25 mouse cellular contexts compared by ENCODE assay signal in the genomic region with DNA sequence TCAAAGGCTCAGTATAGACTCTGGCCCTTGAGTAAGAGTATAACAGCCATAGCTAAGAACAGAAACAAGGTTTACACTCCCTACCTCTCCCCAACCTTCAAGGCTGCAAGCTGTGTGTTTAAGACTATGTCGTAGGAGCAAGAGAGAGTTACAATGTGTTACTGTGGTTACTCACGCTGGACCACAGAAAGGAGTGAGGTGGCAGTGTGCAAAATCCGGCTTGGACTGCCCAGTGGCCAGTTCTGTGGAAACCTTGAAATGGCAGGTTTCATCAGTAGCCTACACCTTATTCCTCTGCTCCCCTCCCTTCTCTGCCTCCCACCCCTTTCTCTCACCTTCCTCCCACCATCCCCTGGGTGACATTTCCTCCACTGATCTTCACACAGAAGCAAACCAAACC.
"Had no signal": no experiment of that assay in that cellular context is flagged by ENCODE, and none has a peak within 500 bp of the region (broad histone marks: within the 10 kb centered on the region; RNA-seq: fewer than 3 reads in every experiment).

No protein-coding gene starts in this region.

- ATAC-seq: hindbrain, postnatal 0 days; intestine, embryonic 15.5 days; intestine, postnatal 0 days had no signal

- H3K27me3 ChIP-seq: heart, embryonic 13.5 days; heart, embryonic 15.5 days; hindbrain, embryonic 13.5 days; hindbrain, embryonic 15.5 days; intestine, embryonic 15.5 days; limb, embryonic 12.5 days; liver, embryonic 13.5 days had no signal

- H3K36me3 ChIP-seq: heart, embryonic 13.5 days; heart, embryonic 15.5 days; hindbrain, embryonic 13.5 days; hindbrain, embryonic 15.5 days; intestine, embryonic 15.5 days; limb, embryonic 10.5 days; limb, embryonic 12.5 days; liver, embryonic 13.5 days had no signal

- H3K9ac ChIP-seq: heart, embryonic 13.5 days; heart, embryonic 15.5 days; hindbrain, embryonic 13.5 days; hindbrain, embryonic 15.5 days; intestine, embryonic 15.5 days; limb, embryonic 12.5 days; liver, embryonic 13.5 days had no signal

- H3K4me1 ChIP-seq: heart, embryonic 13.5 days; heart, embryonic 15.5 days; hindbrain, embryonic 13.5 days; hindbrain, embryonic 15.5 days; intestine, embryonic 15.5 days; limb, embryonic 10.5 days; limb, embryonic 12.5 days; liver, embryonic 13.5 days had no signal

- H3K27ac ChIP-seq: gastrocnemius, adult 2 months; heart, embryonic 13.5 days; heart, embryonic 15.5 days; hindbrain, embryonic 13.5 days; hindbrain, embryonic 15.5 days; hindbrain, postnatal 0 days; intestine, embryonic 15.5 days; layer of hippocampus, adult 2 months; left cerebral cortex, adult 2 months; limb, embryonic 10.5 days; limb, embryonic 12.5 days; liver, embryonic 13.5 days had no signal

- DNase-seq: gastrocnemius, adult 2 months; gastrocnemius, postnatal 14 days; gastrocnemius, postnatal 36 days; heart, adult 18-20 months; heart, postnatal 14 days; heart, postnatal 36 days; kidney, adult 18-20 months; kidney, adult 8-10 months; kidney, postnatal 14 days; kidney, postnatal 36 days; liver; liver, embryonic 13.5 days had no signal

- H3K9me3 ChIP-seq: heart, embryonic 13.5 days; heart, embryonic 15.5 days; hindbrain, embryonic 13.5 days; hindbrain, embryonic 15.5 days; intestine, embryonic 15.5 days; limb, embryonic 10.5 days; limb, embryonic 12.5 days; liver, embryonic 13.5 days had no signal

- H3K4me2 ChIP-seq: heart, embryonic 11.5 days; heart, embryonic 13.5 days; heart, embryonic 15.5 days; hindbrain, embryonic 13.5 days; hindbrain, embryonic 15.5 days; intestine, embryonic 15.5 days; limb, embryonic 12.5 days; liver, embryonic 11.5 days; liver, embryonic 13.5 days had no signal

- H3K4me3 ChIP-seq: gastrocnemius, adult 2 months; heart, embryonic 13.5 days; heart, embryonic 15.5 days; hindbrain, embryonic 13.5 days; hindbrain, embryonic 15.5 days; intestine, embryonic 15.5 days; layer of hippocampus, adult 2 months; left cerebral cortex, adult 2 months; limb, embryonic 10.5 days; limb, embryonic 12.5 days; liver, embryonic 13.5 days had no signal
